Mouse (Mus musculus) telencephalon, adult 2 months (tissue): ENCODE data around the gene Lmna.

Source experiments
- DNase-seq: peaks from one replicate; pipeline ENCODE4 v3.0.0-alpha.2; 2011; ENCODE audit warnings: low read depth, low spot score

The Lmna gene

GRCm38 (mm10) chr3:88521156-88521555 lies 11.4 kb upstream of the Lmna start:
- no peak for DNase-seq

- no peak for DNase-seq
These were observed 10.3 kb upstream of the Lmna start for GRCm38 (mm10) chr3:88520078-88520477.

GRCm38 (mm10) chr3:88518411-88518810 lies 8.7 kb upstream of the Lmna start:
- no peak for DNase-seq

GRCm38 (mm10) chr3:88516407-88516806 lies 6.7 kb upstream of the Lmna start:
- DNase-seq: no peak

GRCm38 (mm10) chr3:88515095-88515386 lies 5.3 kb upstream of the Lmna start:
- DNase-seq: no peak

GRCm38 (mm10) chr3:88514231-88515094 lies 4.7 kb upstream of the Lmna start:
- DNase-seq: no peak

GRCm38 (mm10) chr3:88513546-88514115 lies 3.9 kb upstream of the Lmna start:
- no peak for DNase-seq

- no peak for DNase-seq
These were observed 3.3 kb upstream of the Lmna start for GRCm38 (mm10) chr3:88512896-88513545.

- DNase-seq: no peak
These were observed 2.6 kb upstream of the Lmna start for GRCm38 (mm10) chr3:88512141-88512895.

GRCm38 (mm10) chr3:88511559-88511958 lies 1.8 kb upstream of the Lmna start:
- no peak for DNase-seq

- DNase-seq: no peak
These were observed 899 bp upstream of the Lmna start for GRCm38 (mm10) chr3:88510421-88511289.

GRCm38 (mm10) chr3:88509250-88509649 lies 506 bp downstream of the Lmna start:
- no peak for DNase-seq

- no peak for DNase-seq
These were observed 4.0 kb downstream of the Lmna start for GRCm38 (mm10) chr3:88505765-88506164.

GRCm38 (mm10) chr3:88505081-88505480 lies 4.7 kb downstream of the Lmna start:
- DNase-seq: no peak

- no peak for DNase-seq
These were observed 5.6 kb downstream of the Lmna start for GRCm38 (mm10) chr3:88503881-88504746.

GRCm38 (mm10) chr3:88503505-88503863 lies 6.3 kb downstream of the Lmna start:
- DNase-seq: no peak

GRCm38 (mm10) chr3:88502641-88503504 lies 6.9 kb downstream of the Lmna start:
- DNase-seq: peak; percentile 85

- no peak for DNase-seq
These were observed 7.7 kb downstream of the Lmna start for GRCm38 (mm10) chr3:88502031-88502571.
